Mouse (Mus musculus) heart, postnatal 36 days (tissue): ENCODE results near the gene Elovl1. TPM values are rescaled to one million over a fixed set of nuclear protein-coding genes. Genes with fewer than 3 reads are reported as not detected.

ENCODE experiments used
- DNase-seq, 2 experiments: peaks; one replicate each; pipeline ENCODE4 v3.0.0; 2021 to 2022
- intact Hi-C: fragments of 180-260 bp; cut with DNase I; formaldehyde crosslinking; loops from one replicate; pipeline ENCODE4 v1.15.1; 2025
- total RNA-seq, 2 experiments: library from RNA; stranded (reverse); gene quantifications; 2 replicates each; pipeline ENCODE4 v1.2.3; 2021

The Elovl1 gene
- 10 to 100 TPM; 18.4 to 22.0 TPM for total RNA-seq

- intact Hi-C loops, result loop anchor here (2.0 to 5.0 kb wide), 2 partner anchors 19 to 59 kb away; partner anchors contain the start of genes Med8 and Szt2
- DNase-seq, result peak; percentile 90 to 92
These were observed at the start of gene Elovl1 for GRCm38 (mm10) chr4:118427768-118428451. Elovl1 (plus strand) TSS chr4:118428093.

- intact Hi-C loops, result no loop called here
These were observed 44.6 kb upstream of the Elovl1 start for GRCm38 (mm10) chr4:118383271-118383670.

GRCm38 (mm10) chr4:118387316-118387715 lies 40.6 kb upstream of the Elovl1 start:
- peak in 1 of 2 experiments; percentile 10 for DNase-seq

More at GRCm38 (mm10) chr4:118383271-118383670, 44.6 kb upstream of the Elovl1 start:
- DNase-seq, result no peak

GRCm38 (mm10) chr4:118390146-118390545 lies 37.7 kb upstream of the Elovl1 start:
- intact Hi-C loops, result no loop called here

More at GRCm38 (mm10) chr4:118387316-118387715, 40.6 kb upstream of the Elovl1 start:
- intact Hi-C loops, result no loop called here

GRCm38 (mm10) chr4:118394505-118394904 lies 33.4 kb upstream of the Elovl1 start:
- DNase-seq, result peak in 1 of 2 experiments; percentile 22

More at GRCm38 (mm10) chr4:118390146-118390545, 37.7 kb upstream of the Elovl1 start:
- DNase-seq, result no peak

GRCm38 (mm10) chr4:118395289-118395688 lies 32.6 kb upstream of the Elovl1 start:
- no peak for DNase-seq
- intact Hi-C loops, result no loop called here

More at GRCm38 (mm10) chr4:118394505-118394904, 33.4 kb upstream of the Elovl1 start:
- intact Hi-C loops, result no loop called here

GRCm38 (mm10) chr4:118396433-118396832 lies 31.5 kb upstream of the Elovl1 start:
- intact Hi-C loops, result no loop called here
- no peak for DNase-seq

GRCm38 (mm10) chr4:118398400-118398799 lies 29.5 kb upstream of the Elovl1 start:
- no peak for DNase-seq
- intact Hi-C loops, result no loop called here

- intact Hi-C loops, result no loop called here
- no peak for DNase-seq
These were observed 26.5 kb upstream of the Elovl1 start for GRCm38 (mm10) chr4:118401421-118401820.

- no peak for DNase-seq
- intact Hi-C loops, result no loop called here
These were observed 26.0 kb upstream of the Elovl1 start for GRCm38 (mm10) chr4:118401918-118402317.

GRCm38 (mm10) chr4:118402701-118403100 lies 25.2 kb upstream of the Elovl1 start:
- no peak for DNase-seq

GRCm38 (mm10) chr4:118409142-118409900 lies 18.6 kb upstream of the Elovl1 start, which contains the start of the genes Szt2 and Med8:
Szt2 (minus strand) TSS chr4:118409273.
Med8 (plus strand) TSS chr4:118409337.
- DNase-seq, result peak; percentile 87 to 90
- intact Hi-C loops, result loop anchor here (2.0 to 5.0 kb wide), 2 partner anchors 17 to 158 kb away; no protein-coding TSS in a partner anchor

More at GRCm38 (mm10) chr4:118402701-118403100, 25.2 kb upstream of the Elovl1 start:
- intact Hi-C loops, result no loop called here

- intact Hi-C loops, result no loop called here
- no peak for DNase-seq
These were observed 17.0 kb upstream of the Elovl1 start for GRCm38 (mm10) chr4:118410871-118411270.

GRCm38 (mm10) chr4:118413553-118413952 lies 14.3 kb upstream of the Elovl1 start:
- intact Hi-C loops, result no loop called here
- DNase-seq, result no peak

- intact Hi-C loops, result no loop called here
- no peak for DNase-seq
These were observed 12.1 kb upstream of the Elovl1 start for GRCm38 (mm10) chr4:118415779-118416178.

GRCm38 (mm10) chr4:118416329-118416728 lies 11.6 kb upstream of the Elovl1 start:
- intact Hi-C loops, result no loop called here
- no peak for DNase-seq

- DNase-seq, result no peak
- intact Hi-C loops, result no loop called here
These were observed 10.6 kb upstream of the Elovl1 start for GRCm38 (mm10) chr4:118417112-118417797.

- intact Hi-C loops, result no loop called here
- no peak for DNase-seq
These were observed 6.5 kb upstream of the Elovl1 start for GRCm38 (mm10) chr4:118421384-118421783.

GRCm38 (mm10) chr4:118424541-118425160 lies 3.2 kb upstream of the Elovl1 start:
- DNase-seq, result no peak
- intact Hi-C loops, result loop anchor here (5.0 kb wide), 1 partner anchor 63 kb away; no protein-coding TSS in a partner anchor

GRCm38 (mm10) chr4:118425374-118425773 lies 2.5 kb upstream of the Elovl1 start:
- intact Hi-C loops, result loop anchor here (5.0 kb wide), 1 partner anchor 62 kb away; no protein-coding TSS in a partner anchor
- no peak for DNase-seq
